Mouse (Mus musculus): ENCODE results near the gene Zfhx3.

DNA sequence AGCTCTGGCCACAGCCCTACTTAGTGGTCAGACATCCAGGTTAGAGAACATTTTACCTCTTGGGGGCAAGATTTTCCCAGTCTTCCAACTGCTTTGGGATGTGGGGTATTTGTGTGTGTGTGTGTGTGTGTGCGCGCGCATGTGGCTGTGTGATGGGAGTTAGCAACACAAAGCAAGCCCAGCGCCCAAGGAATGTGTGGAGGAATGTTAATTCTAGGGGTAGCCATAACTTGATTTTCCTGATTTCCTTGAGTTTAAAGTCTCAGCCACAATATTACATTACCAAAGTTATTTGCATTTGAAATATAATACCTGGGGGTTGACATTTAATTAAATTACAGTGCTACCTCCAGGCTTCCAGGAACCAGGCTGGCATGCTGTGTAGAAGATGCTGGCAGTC is 136.3 kb downstream of the Zfhx3 start:
- no peak for TF ChIP-seq CTCF (IDR thresholded peaks at IDR 0.05; ENCODE audit: low read depth, low read length)
- TF ChIP-seq POLR2A (IDR thresholded peaks at IDR 0.05; ENCODE audit: borderline replicate concordance, low read depth, low read length): no peak
